Mouse (Mus musculus): ENCODE measurements around the gene Dhcr24.

DNA sequence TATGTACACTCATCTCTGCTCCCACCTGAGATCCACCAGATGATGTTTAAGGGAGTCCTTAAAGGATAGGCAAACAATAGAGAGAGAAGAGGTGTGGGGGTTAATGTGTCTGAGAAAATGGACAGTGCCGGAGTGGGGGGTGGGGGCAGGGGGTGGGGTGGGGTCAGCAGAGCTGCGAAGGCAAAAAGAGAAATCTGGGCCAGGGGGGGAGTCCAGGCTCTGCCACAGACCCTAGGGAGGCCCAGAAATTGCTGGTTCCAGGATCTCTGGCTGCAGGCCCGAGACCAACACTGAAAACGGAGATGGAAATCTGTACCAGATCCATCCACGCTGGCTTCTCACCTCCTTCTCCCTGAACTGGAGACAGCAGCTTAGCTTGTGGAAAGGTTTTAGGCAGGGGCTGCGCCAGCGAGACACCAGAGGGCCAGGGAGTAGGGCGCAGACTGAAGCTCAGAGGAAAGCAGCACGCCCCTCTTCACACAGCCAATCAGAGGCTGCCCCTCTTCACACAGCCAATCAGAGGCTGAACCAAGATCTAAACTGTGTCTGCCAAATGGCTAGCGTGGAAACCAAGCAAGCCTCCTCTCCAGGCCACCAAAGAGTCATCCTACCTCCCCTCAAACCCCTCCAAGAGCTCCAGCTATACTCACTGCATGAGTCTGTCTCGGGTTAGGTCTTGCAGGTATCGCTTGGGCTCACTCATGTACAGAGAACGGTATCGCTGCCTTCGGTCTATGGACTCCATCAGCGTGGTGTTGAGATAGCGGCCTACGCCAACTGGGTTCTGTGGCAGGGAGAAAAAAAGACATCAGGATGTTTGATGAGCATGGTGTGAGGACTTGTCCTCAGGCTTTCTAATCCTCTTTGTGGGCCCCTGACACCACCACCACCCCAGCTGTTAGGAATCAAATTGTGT is 46.1 kb downstream of the Dhcr24 start:
- no peak for TF ChIP-seq CTCF (IDR thresholded peaks at IDR 0.05; ENCODE audit: extremely low read depth, insufficient read length, insufficient replicate concordance, low read depth, low read length)
- no peak for TF ChIP-seq POLR2A (IDR thresholded peaks at IDR 0.05; ENCODE audit: low read depth, low read length)

All from small intestine, adult 2 months (tissue).